Mouse (Mus musculus): ENCODE results near the gene Dad1. TPM values are rescaled to one million over a fixed set of nuclear protein-coding genes. Genes with fewer than 3 reads are reported as not detected.

Dad1 gene
- total RNA-seq (2021) = 100 to 1,000 TPM; 115 to 120 TPM
- long read RNA-seq, experiment 1, transcript Dad1-201 (3 exons, 878 nt) = major isoform, 122 of 125 reads
- long read RNA-seq, experiment 1, partial matches to known transcripts = 2 of 125 reads
- long read RNA-seq, experiment 1, other reads (novel, unspliced or antisense) = 0 of 125 reads
- long read RNA-seq, experiment 2, transcript Dad1-201 (3 exons, 878 nt) = major isoform, 93 of 97 reads
- long read RNA-seq, experiment 2, partial matches to known transcripts = 1 of 97 reads
- long read RNA-seq, experiment 2, other reads (novel, unspliced or antisense) = 3 of 97 reads

GRCm38 (mm10) chr14:54253741-54254291, at the start of gene Dad1, which contains the start of gene Abhd4:
Gene Dad1, minus strand, starts transcription at chr14:54254104.
Gene Abhd4, plus strand, starts transcription at chr14:54254188.
- DNase-seq (ENCODE audit: low spot score in 2 of 2) = peak; percentile 97 to 98

DNA sequence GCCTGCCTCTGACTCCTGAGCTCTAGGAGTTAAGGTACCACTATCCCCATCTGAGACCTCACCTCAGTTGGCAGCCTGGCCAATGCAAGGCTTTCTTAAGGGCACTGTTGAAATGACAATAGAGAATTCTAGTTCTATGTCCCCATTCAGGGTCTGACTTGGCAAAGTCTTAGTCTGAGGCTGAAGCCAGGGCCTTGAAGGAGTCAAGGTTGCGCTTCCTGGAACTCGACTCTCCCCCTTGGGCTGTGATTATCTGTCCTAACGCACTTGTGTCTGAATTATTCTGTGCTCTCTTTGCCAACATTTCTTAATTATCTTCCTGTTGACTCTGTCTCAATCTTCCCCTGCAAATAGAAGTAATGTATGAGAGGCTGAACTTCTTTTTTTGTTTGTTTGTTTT, 46.8 kb upstream of the Dad1 start:
- DNase-seq (ENCODE audit: low spot score in 2 of 2) = no peak

- no peak for DNase-seq (ENCODE audit: low spot score in 2 of 2)
These were observed 46.2 kb upstream of the Dad1 start for GRCm38 (mm10) chr14:54300136-54300535.

- no peak for DNase-seq (ENCODE audit: low spot score in 2 of 2)
These were observed 30.9 kb upstream of the Dad1 start, which contains the start of gene Olfr49 for GRCm38 (mm10) chr14:54284839-54285238. Gene Olfr49, minus strand, starts transcription at chr14:54284939.

DNA sequence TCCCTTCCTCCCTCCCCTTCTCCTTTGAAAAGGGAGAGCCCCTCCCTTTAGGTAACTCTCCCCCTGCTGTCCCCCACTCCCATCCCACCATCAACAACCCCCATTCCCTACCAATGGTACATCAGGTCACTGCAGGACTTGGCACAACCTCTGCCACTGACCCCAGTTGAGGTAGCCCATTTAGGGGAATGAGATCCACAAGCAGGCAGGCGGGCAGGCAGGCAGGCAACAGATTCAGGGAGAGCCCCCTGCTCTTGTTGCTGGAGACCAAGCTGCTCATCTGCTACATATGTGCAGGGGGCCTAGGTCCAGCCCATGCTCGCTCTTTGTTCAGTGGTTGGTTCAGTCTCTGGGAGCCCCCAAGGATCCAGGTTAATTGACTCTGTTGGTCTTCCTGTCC, 22.5 kb upstream of the Dad1 start:
- no peak for DNase-seq (ENCODE audit: low spot score in 2 of 2)

DNA sequence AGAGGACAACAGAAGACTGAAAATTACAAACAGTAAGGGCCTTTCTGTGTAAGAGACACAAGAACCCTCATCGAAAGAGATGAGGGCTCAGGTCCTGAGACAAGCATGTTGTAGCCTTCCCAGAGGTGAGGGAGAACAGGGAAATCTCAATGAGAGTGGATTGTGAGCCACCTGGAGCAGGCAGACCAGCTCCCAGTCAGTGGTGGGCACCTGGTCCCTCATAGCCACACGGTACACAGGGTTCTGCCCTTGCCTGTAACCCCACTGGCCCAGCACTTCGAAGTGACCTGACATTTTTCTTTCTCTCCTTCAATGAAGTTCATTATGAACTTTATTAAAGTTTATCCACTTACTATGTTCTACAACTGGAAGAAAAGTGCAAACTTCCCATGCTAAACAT, 18.8 kb upstream of the Dad1 start:
- DNase-seq (ENCODE audit: low spot score in 2 of 2) = no peak

DNA sequence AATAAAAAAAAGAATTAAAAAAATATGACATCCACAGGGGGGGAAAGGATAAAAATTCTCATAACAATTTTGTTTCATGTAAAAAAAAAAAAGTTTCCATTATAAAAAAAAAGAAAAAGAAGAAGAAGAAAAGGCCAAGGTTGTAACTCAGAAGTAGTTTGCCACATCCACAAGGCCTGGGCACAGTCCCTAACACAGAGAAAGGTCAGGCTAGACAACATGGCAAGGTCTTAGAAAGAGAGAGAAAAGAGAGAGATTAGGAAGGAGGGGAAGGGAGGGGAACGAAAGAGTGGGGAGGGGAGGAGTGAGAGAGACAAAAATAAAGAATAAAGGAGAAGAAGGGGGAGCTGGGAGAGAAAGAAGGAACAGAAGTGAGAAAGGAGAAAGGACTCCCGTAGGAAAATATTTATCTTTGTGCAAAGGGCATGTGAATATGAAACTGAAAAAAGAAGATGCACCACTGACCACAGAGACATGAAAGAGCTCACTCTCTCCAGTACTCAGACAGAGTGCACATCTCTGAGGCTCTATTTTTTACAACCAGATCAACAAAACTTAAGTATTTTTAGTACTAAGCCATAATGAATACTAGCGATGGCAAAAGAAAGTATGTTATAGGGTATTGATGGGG, 18.2 kb upstream of the Dad1 start:
- DNase-seq (ENCODE audit: low spot score in 2 of 2) = no peak

GRCm38 (mm10) chr14:54270413-54270812, 16.5 kb upstream of the Dad1 start:
- DNase-seq (ENCODE audit: low spot score in 2 of 2) = no peak

DNA sequence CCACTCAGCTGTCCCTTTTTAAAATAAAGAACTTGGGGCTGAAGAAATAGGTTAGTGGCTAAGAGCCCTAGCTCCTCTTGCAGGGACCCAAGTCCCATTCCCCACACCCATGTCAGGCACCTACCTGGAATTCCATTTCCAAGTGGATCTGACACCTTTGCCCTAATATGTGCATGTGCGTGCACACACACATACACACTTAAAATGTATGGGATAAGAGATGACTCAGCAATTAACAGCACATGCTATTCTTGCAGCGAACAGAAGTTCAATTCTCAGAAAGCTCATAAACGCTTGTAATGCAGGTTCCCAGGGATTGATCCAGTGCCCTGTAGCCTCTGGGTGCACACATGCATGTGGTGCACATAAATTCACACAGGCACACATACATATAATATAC, 15.7 kb upstream of the Dad1 start:
- DNase-seq (ENCODE audit: low spot score in 2 of 2) = no peak

DNA sequence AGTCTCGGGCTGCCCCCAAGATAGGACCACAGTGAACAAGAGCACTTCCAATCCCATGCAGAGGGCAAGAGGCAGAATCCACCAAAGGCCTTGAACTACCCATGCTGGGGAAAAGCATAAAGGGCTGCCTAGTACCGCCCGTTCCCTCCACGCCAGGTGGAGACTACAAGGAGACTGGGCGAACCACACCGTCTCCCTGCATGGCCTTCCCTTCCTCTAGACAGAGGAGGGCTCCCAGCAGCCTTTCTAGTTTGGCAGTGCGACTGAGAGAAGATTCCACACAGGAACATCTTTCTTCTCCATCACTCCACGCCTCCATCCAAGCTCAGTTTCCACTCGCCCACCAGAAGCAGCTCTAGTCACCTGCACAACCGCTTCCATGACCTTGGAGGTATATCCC, 14.1 kb upstream of the Dad1 start:
- DNase-seq (ENCODE audit: low spot score in 2 of 2) = no peak

DNA sequence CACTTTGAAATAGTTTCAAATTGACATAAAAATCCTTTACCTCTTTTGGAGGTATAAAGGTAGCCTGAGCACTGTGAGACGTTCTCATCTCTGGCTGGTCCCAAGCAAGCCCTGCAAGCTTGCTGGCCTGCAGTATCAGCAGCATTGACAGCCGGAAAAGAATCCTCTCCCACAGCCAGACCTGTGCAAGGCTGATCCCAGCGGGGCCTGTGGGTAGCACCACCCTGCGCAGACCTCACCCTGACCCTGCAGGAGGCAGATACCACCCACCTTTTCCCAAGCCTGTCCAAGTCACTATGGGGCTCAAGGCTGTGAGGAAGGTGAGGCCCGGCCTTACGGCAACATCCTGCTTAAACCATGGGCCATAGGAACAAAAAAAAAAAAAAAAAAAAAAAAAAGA, 12.0 kb upstream of the Dad1 start:
- DNase-seq (ENCODE audit: low spot score in 2 of 2) = no peak

DNA sequence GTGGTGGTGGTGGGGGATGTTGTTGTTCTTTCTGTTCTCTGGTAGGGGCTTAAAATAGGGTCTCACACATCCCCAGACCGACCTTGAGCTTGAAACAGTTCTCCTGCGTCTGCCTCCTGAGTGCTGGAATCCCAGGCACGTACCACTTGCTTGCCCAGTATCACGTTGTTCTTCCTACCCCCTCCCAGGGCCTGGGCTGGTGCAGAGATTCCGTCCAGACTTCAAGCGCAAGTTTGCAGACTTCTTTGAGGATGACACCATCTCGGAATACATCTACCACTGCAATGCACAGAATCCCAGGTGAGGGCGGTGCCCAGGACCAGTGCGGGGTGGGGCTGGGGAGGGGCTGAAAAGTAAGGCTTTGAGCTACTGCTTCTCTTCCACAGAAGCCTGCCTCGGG, 11.2 kb upstream of the Dad1 start:
- no peak for DNase-seq (ENCODE audit: low spot score in 2 of 2)

- no peak for DNase-seq (ENCODE audit: low spot score in 2 of 2)
These were observed 10.3 kb upstream of the Dad1 start for GRCm38 (mm10) chr14:54264231-54264630.

DNA sequence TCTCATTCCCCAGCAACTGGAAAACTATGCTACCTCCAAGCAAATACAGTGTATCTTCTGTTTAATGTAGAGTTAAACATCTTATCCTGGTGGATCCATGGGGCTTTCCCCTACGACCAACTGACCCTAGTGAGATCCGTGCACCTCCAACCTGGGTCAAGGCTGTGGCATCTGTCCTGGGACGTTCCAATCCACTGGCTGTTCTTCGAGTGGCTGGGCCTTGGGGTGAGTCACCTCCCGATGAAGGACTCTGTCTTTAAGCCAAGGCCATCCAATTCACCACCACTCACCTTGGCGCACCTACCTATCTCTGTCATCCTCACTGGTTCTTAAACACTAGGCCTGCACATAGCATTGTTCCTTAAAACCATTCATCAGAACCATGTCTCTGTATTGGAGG, 9.2 kb upstream of the Dad1 start:
- DNase-seq (ENCODE audit: low spot score in 2 of 2) = no peak

DNA sequence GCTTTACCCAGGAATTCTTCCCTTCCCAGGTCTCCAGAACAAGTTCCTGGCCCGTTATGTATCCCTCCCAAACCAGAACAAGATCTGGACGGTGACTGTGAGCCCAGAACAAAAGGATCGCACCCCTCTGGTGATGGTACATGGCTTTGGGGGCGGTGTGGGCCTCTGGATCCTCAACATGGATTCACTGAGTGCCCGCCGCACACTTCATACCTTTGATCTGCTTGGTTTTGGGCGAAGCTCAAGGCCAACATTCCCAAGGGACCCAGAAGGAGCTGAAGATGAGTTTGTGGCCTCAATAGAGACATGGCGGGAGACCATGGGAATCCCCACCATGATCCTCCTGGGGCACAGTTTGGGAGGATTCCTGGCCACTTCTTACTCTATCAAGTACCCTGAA, 8.7 kb upstream of the Dad1 start:
- DNase-seq (ENCODE audit: low spot score in 2 of 2) = no peak

GRCm38 (mm10) chr14:54261386-54261785, 7.5 kb upstream of the Dad1 start:
- no peak for DNase-seq (ENCODE audit: low spot score in 2 of 2)

DNA sequence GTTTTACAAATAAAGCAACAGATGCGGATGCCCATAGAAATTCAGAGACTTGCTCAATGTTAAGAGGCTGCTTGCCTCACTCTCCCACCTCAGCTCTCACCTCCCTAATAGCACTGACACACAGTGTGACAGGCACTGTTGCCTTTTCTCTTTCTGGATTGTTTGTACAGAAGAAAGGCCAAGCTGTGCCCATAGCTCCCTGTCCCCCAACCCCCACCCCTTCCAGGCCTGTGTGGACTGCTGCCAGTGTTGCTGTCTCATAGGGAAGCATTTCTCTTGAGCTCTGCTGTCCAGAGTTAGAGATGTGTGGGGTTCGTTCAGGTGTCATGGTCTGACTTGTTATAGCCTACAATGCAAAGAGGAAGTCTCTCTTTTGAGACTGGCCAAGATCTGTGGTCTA, 6.3 kb upstream of the Dad1 start:
- no peak for DNase-seq (ENCODE audit: low spot score in 2 of 2)

GRCm38 (mm10) chr14:54259722-54260085, 5.8 kb upstream of the Dad1 start:
- no peak for DNase-seq (ENCODE audit: low spot score in 2 of 2)

DNA sequence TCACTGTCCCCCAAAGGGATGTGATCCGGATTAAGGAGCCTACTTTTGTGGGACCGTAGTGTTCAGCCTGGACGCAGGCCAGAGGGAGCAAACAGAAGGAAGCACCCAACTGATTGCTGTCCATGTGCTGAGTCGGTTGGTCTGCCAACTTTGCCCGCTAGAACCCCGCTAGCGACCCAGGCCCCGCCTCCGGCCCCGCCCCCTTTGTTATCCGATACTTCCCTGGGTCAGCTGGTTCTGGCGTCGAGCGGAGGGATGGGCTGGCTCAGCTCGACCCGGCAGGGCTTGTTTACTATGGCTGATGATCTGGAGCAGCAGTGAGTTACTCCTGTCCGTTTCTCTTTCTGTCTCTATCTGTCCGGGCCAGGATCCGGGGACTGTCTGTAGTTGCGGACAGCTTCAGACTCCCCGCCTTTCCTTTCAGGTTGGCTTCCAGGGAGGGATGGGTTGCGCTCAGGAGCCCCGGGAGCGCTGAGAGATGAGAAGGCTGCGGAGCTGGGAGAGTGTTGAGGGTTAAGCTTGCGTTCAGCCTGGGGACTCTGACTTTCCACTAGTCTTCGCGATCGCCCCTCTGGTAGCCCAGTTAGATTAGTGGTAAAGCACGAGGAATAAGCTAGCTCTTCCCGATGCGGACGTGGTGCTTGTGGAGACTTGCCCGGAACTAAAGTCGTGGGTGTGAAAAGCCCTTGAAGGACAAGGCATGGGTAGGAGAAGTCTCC, 5.3 kb upstream of the Dad1 start:
- DNase-seq (ENCODE audit: low spot score in 2 of 2) = peak; percentile 82 to 84

GRCm38 (mm10) chr14:54258131-54258670, 4.3 kb upstream of the Dad1 start:
- no peak for DNase-seq (ENCODE audit: low spot score in 2 of 2)

DNA sequence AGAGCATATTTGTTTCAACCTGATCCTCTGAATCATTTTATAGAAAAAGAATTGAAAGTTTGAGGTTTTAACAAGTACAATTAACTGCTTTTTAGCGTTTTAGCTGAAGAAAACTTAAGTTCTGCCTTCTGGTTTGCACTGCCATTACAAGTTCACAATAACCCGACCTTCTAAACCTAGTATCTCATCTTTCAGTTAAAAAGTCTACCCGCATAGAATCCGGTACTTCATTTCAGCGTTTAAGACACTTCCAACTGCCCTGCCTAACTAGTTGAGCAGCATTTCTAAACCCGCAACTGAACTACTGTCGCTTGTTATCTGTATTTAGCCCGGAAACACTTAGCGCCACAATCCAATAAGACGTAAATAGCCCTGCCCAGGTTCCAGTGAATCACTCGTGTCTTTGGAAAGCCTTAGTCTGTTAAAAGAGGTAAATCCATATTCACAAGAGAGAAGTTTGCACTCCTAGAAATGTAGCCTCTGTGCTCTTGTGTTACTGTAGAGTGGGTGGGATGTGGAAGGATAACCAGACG, 832 bp upstream of the Dad1 start:
- DNase-seq (ENCODE audit: low spot score in 2 of 2) = no peak

DNA sequence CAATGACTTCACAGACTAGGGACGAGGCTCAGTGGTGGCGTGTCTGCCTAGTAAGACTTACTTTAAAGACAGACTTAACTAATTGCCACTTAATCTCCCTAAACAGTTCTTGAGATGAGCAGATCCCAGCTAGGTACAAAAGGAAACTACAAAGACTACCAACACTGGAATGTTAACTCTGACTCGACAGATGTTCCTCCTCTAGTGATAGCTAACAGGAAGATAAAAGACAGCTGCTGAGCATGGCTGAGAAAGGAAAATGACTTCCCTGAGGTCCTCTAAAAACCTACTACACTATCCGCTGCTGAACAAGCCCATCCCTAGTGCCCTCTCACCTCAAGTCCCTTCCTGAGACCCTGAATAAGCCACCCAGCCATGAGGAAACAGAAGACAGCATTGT, 3.8 kb downstream of the Dad1 start:
- DNase-seq (ENCODE audit: low spot score in 2 of 2) = no peak
